Mouse (Mus musculus): ENCODE data around the gene Mctp1.

DNA sequence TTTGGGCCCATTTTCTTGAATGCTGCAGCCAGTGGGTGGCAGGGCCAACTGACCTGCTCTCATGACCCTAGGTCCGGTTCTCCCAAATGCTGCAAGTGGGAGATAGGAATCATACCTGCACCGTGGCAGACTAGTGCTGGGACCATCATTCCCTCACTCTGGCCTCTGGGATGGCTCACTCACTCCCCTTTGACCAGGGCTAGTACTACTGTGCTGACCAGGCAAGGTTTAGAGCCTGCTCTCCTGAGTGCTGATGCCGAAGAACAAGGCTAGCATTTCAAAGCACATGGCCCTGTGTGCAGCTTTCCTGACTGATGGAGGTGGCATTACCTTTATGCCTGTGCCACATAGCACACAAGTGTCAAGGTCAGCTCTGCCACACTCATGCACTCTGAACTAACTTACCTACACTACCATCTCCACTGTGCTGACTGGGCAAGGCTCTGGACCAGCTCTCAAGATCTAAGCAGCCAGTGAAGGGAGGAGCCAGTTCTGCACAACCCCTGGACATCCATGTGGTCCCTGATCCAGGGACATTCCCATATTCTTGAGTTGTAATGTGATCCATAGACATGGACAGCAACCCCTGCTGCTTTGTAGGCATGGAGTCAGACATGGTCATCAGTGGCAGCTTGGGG lies 146.7 kb downstream of the Mctp1 start:
- TF ChIP-seq CTCF (IDR thresholded peaks at IDR 0.05; ENCODE audit: low read depth, low read length) (no peak), POLR2A (IDR thresholded peaks at IDR 0.05; ENCODE audit: borderline replicate concordance, low read depth, low read length) (no peak)
